Mouse (Mus musculus): ENCODE data around the gene Ccnb1ip1. TPM values are rescaled to one million over a fixed set of nuclear protein-coding genes. Genes with fewer than 3 reads are reported as not detected.
"Not testable (repeated sequence)": the region's sequence is repeated elsewhere in the genome, so short reads cannot be mapped to it uniquely, and the experiment has no call there.

Gene Ccnb1ip1
- under 1 TPM in 1 of 2 experiments, not detected in 1; 0.86 TPM for total RNA-seq (2021)
- long read RNA-seq, experiment 1: 0 reads
- long read RNA-seq, experiment 2: 0 reads

GRCm38 (mm10) chr14:50807487-50808072, at the start of gene Ccnb1ip1, which contains the start of gene Parp2:
Gene Ccnb1ip1, minus strand, starts transcription at chr14:50807732.
Gene Parp2, plus strand, starts transcription at chr14:50807841.
- peak; percentile 87 to 98 for DNase-seq
- intact Hi-C loops (cut with DNase I): loop anchor here (5.0 kb wide), 1 partner anchor 60 kb away; no protein-coding TSS in a partner anchor

- intact Hi-C loops (cut with DNase I): no loop called here
- no peak for DNase-seq
Measured at GRCm38 (mm10) chr14:50855788-50856187, 48.3 kb upstream of the Ccnb1ip1 start.

- intact Hi-C loops (cut with DNase I): no loop called here
- DNase-seq: no peak
Measured at GRCm38 (mm10) chr14:50837236-50837635, 29.7 kb upstream of the Ccnb1ip1 start.

- DNase-seq: no peak
- intact Hi-C loops (cut with DNase I): no loop called here
Measured at GRCm38 (mm10) chr14:50834435-50834834, 26.9 kb upstream of the Ccnb1ip1 start.

- intact Hi-C loops (cut with DNase I): no loop called here
- no peak for DNase-seq
Measured at GRCm38 (mm10) chr14:50833964-50834363, 26.4 kb upstream of the Ccnb1ip1 start.

GRCm38 (mm10) chr14:50829878-50830277, 22.3 kb upstream of the Ccnb1ip1 start:
- intact Hi-C loops (cut with DNase I): no loop called here
- DNase-seq: no peak

- DNase-seq: no peak
- intact Hi-C loops (cut with DNase I): no loop called here
Measured at GRCm38 (mm10) chr14:50826579-50826978, 19.0 kb upstream of the Ccnb1ip1 start.

- DNase-seq: no peak
- intact Hi-C loops (cut with DNase I): no loop called here
Measured at GRCm38 (mm10) chr14:50824219-50824618, 16.7 kb upstream of the Ccnb1ip1 start.

- intact Hi-C loops (cut with DNase I): no loop called here
- DNase-seq: no peak
Measured at GRCm38 (mm10) chr14:50823240-50823639, 15.7 kb upstream of the Ccnb1ip1 start.

- no peak for DNase-seq
- intact Hi-C loops (cut with DNase I): no loop called here
Measured at GRCm38 (mm10) chr14:50813060-50813459, 5.5 kb upstream of the Ccnb1ip1 start.

GRCm38 (mm10) chr14:50806469-50806868, 1.1 kb downstream of the Ccnb1ip1 start:
- DNase-seq: not testable (repeated sequence)
- intact Hi-C loops (cut with DNase I): loop anchor here (5.0 kb wide), 1 partner anchor 61 kb away; no protein-coding TSS in a partner anchor

- intact Hi-C loops (cut with DNase I): loop anchor here (5.0 kb wide), 1 partner anchor 63 kb away; no protein-coding TSS in a partner anchor
- DNase-seq: no peak
Measured at GRCm38 (mm10) chr14:50804683-50805082, 2.8 kb downstream of the Ccnb1ip1 start.

- no peak for DNase-seq
- intact Hi-C loops (cut with DNase I): no loop called here
Measured at GRCm38 (mm10) chr14:50802843-50803562, 4.5 kb downstream of the Ccnb1ip1 start.

- no peak for DNase-seq
- intact Hi-C loops (cut with DNase I): no loop called here
Measured at GRCm38 (mm10) chr14:50802441-50802840, 5.1 kb downstream of the Ccnb1ip1 start.

GRCm38 (mm10) chr14:50799502-50800259, 7.9 kb downstream of the Ccnb1ip1 start:
- DNase-seq: no peak
- intact Hi-C loops (cut with DNase I): loop anchor here (2.0 to 5.0 kb wide), 2 partner anchors 263 to 303 kb away; no protein-coding TSS in a partner anchor

GRCm38 (mm10) chr14:50798512-50798911, 9.0 kb downstream of the Ccnb1ip1 start:
- DNase-seq: no peak
- intact Hi-C loops (cut with DNase I): loop anchor here (5.0 kb wide), 1 partner anchor 304 kb away; no protein-coding TSS in a partner anchor

GRCm38 (mm10) chr14:50796464-50796863, 11.1 kb downstream of the Ccnb1ip1 start:
- no peak for DNase-seq
- intact Hi-C loops (cut with DNase I): loop anchor here (5.0 kb wide), 1 partner anchor 306 kb away; no protein-coding TSS in a partner anchor

- no peak for DNase-seq
- intact Hi-C loops (cut with DNase I): loop anchor here (5.0 kb wide), 1 partner anchor 306 kb away; no protein-coding TSS in a partner anchor
Measured at GRCm38 (mm10) chr14:50795965-50796364, 11.6 kb downstream of the Ccnb1ip1 start.

GRCm38 (mm10) chr14:50795261-50795935, 12.1 kb downstream of the Ccnb1ip1 start:
- DNase-seq: no peak
- intact Hi-C loops (cut with DNase I): loop anchor here (5.0 kb wide), 1 partner anchor 307 kb away; no protein-coding TSS in a partner anchor

GRCm38 (mm10) chr14:50788157-50788556, 19.4 kb downstream of the Ccnb1ip1 start:
- intact Hi-C loops (cut with DNase I): no loop called here

More at GRCm38 (mm10) chr14:50788157-50788556, 19.4 kb downstream of the Ccnb1ip1 start:
- DNase-seq: no peak
